Mouse (Mus musculus) retina, embryonic 14.5 days (tissue): ENCODE results near the gene Surf4.

Experiments
- DNase-seq: peaks from one replicate; pipeline ENCODE4 v3.0.0-alpha.2; 2015; ENCODE audit warnings: low spot score

Gene Surf4

DNA sequence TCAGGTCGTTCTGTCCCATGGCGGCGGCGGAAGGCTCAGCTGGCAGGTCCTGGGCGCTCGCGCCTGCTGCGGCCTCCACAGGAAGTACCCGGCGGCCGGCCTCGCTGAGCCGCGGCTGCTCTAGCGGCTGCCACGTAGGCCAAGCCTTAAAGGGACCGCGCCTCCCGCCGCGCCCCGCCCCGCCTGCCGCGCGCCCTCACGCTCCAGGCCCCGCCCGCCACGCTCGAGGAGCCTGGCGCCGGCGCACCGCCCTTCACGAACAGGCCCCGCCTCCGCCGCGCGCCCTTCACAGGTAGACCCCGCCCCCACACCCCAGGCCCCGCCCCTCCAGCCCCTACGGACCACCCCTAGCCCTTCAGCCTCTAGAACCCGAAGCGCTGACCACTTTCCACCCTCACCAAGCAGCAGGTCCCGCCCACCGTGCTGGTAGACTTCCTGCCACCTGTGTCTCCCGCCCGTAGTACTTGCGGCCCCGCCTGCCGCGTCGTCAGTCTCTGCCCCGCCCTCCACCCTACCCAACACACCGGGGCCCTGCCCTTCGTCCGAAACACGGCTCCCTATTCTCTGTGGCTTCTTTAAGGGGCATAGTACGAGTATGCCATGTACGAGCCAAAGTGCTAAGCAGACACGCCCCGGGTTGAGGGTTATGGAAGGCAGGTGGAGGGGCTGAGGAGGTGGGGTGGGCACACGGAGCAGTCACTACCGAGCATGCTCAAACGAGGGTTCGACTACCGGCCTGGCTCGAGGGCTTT is at the start of gene Surf4, which contains the start of gene Stkld1:
Surf4 (minus strand) TSS at position 625 of the 752 bp plus-strand sequence.
Stkld1 (plus strand) TSS at position 744 of the 752 bp plus-strand sequence.
- peak; percentile 96 for DNase-seq

DNA sequence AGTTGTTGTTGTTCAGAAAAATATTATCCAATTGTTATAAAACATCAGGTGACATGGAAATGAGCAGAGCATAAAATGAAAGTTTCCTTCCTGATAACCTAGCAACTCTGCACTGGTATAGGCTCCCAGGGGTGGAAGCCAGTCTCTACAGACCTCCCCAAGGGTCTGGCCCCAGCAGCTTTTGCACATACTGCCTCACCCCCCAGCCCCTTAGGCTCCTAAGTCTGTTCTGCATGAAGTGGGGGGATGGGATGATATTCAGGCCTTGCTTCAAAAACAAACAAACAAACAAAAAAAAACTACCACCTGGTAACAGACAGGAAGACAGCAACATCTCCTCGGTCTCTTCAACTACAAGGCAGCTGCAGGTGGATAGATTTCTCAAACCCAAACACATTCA is 46.6 kb upstream of the Surf4 start:
- no peak for DNase-seq

GRCm38 (mm10) chr2:26973960-26974359 is 40.2 kb upstream of the Surf4 start:
- no peak for DNase-seq

DNA sequence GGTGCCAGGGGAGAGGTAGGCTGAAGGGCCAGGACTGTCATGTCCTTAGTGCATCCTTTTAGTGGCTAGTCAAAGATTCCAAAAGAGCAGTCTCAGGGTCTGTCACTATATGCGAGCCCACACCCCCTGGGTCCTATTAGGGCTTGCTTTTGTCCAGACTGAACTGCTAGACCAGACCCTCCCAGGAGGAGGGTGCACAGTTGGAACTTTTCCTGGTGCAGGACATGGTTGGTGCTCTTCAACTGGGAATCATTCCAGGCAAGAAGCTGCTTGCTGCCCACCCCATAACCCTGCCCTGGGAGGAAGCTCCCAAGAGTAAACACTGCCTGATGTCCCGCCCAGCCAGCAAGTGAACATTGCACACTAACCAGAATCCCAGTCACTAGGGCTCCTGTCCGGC is 39.4 kb upstream of the Surf4 start, which contains the start of gene Adamts13:
Adamts13 (plus strand) TSS at position 301 of the 400 bp plus-strand sequence.
- DNase-seq = no peak

DNA sequence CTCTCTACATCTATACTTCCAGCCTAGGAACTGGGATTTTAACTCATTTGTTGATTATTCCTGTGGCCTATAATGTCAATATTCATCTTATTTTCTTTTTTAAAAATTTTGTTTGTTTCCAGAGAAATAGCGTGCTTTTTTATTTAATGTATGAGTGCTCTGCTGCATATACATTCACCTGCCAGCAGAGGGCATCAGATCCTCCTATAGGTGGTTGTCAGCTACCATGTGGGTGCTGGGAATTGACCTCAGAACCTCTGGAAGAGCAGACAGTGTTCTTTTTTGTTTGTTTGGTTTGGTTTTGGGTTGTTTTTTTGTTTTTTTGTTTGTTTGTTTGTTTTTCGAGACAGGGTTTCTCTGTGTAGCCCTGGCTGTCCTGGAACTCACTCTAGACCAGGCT is 33.5 kb upstream of the Surf4 start:
- no peak for DNase-seq

GRCm38 (mm10) chr2:26964724-26965370 is 31.1 kb upstream of the Surf4 start:
- no peak for DNase-seq

- peak; percentile 96 for DNase-seq
Measured at GRCm38 (mm10) chr2:26963923-26964723, 30.4 kb upstream of the Surf4 start, which contains the start of gene Rexo4. Gene Rexo4 (minus strand): TSS chr2:26964386.

- peak; percentile 15 for DNase-seq
Measured at GRCm38 (mm10) chr2:26960756-26961155, 27.0 kb upstream of the Surf4 start.

- no peak for DNase-seq
Measured at GRCm38 (mm10) chr2:26957488-26957859, 23.7 kb upstream of the Surf4 start.

- no peak for DNase-seq
Measured at GRCm38 (mm10) chr2:26956811-26957487, 23.2 kb upstream of the Surf4 start.

DNA sequence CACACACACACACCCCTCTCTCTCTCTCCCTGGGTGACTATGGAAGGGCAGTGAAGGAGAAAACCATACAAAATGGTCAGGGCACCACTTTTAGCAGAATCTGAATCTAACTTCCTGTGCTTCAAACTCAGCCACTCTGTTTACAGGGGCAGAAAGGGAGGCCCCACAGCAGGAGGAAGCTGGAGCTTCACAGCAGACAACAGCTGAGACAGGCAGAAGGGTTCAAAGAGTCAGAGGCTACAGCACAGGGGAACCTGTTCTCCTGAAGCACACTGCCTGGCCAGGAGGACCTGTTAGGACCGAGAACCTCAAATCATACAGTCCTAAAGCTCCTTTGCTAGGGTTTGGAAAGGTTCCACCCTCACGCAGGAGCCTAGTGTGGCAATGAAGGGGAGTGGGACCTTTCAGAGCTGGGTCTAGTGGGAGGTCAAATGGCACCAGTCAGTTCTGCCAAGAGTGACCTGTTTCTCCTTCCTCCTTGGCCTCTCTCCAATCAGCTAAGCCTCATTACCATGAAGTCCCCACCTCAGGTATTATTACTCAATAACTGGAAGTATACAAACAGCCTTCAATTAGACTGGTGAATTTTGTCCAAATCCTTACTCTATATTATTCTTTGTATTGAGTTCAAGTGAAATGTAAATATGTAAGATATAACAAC is 21.1 kb upstream of the Surf4 start:
- DNase-seq = no peak

DNA sequence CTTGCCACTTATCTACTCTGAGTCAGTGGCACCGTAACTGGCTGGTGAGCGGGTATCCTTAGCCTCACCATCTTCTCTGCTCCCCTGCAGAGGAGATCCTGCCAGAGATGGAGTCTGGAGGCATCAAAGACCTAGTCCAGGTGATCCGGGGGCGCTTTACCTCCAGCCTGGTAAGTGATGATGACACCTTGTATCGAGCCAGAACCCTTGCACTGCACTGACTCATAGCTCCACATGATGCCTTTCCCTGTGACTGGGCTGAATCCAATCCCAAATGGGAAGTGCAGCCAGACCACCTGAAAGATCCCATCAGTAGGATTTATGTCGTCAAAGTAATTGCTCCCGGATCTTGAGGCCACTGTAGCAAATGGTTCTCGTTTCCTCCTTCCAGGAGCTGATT is 19.1 kb upstream of the Surf4 start:
- DNase-seq = no peak

- DNase-seq = no peak
Measured at GRCm38 (mm10) chr2:26952193-26952592, 18.5 kb upstream of the Surf4 start.

DNA sequence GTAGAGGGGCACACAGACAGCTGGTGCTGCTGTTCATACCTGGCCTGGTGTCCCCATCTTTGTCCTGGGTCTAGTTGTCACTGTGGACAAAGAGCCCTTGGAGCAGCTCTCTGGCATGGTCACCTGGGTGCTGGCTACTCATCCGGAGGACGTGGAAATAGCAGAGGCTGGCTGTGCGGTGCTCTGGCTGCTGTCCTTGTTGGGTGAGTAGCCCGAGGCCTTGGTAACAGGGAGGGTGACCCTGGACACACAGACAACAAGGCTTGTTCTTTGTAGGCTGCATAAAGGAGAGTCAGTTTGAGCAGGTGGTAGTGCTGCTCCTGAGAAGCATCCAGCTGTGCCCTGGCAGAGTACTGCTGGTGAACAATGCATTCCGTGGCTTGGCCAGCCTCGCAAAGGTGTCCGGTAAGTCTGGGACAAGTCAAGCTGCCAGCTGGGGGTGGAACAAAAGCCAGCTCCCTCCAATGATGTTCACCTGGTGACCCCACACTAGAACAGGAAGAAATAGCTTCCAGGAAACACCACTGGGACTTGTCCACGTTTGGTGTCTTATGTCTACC is 17.7 kb upstream of the Surf4 start:
- DNase-seq = no peak

DNA sequence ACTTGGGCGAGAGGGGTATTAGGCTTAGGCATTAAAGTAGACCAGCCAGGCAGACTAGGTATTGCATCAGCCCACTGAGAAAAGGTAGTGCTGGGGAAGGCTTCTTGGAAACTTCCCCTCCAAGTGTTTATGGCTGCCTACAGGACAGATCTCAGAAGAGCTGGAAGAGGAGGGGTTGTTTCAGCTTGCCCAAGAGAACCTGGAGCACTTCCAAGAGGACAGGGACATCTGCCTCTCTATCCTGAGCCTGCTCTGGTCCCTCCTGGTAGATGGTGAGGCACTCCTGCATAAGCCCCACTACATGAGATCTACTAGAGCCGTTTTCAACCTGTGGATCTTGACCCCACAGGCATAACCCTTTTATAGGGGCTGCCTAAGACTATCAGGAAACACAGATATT is 16.7 kb upstream of the Surf4 start:
- DNase-seq = no peak

DNA sequence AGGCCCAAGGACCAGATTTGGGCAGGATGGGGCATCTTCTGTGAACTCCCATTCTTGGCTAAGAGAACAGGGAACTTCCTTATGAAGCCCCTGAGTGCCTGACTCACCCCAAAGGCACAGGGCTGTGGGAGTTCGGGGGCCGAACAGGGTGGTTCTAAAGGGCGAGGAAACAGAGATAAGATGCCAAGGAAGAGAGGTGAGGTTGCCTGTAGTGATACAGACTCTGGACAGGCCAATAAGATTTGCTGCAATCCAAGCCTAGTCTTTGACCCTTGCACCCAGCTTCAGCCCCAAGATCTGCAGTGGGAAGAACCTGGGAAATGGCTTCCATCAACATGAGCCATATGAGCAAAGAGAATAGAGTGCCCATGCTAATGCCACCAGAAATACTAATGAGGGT is 9.5 kb upstream of the Surf4 start:
- no peak for DNase-seq

- no peak for DNase-seq
Measured at GRCm38 (mm10) chr2:26941539-26941938, 7.8 kb upstream of the Surf4 start.

GRCm38 (mm10) chr2:26936425-26936824 is 2.7 kb upstream of the Surf4 start:
- no peak for DNase-seq

GRCm38 (mm10) chr2:26935286-26935685 is 1.6 kb upstream of the Surf4 start:
- DNase-seq = no peak

GRCm38 (mm10) chr2:26932473-26933303 is 1.0 kb downstream of the Surf4 start:
- no peak for DNase-seq
